Mouse (Mus musculus): ENCODE data around the gene Ccdc77. TPM values are rescaled to one million over a fixed set of nuclear protein-coding genes. Genes with fewer than 3 reads are reported as not detected.

Gene Ccdc77
- total RNA-seq, 1 experiment from 2014 or later = 49.3 TPM

DNA sequence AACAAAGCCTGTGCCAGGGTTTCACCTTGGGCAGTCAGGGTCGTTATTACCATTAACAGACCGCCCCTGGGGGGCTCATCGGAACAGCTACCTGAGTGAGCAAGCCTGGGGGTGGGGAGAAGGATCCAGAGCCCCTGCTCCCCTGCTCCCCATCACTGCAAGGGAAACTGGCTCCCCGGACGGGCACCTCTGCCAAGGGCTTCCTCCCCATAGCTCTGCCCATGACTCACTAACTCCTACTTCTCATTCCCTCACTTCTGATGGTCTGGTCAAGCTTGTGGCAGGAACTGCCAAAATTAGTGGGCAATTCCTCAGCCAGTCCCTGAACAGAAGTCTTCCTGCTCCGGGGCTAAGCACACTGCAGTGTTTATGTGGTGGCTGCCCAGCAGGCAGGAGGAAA is 88.9 kb downstream of the Ccdc77 start:
- no peak for ATAC-seq (replicated peaks in 1 of 2; ENCODE audit: insufficient read depth in 1 of 2, low FRiP score in 2 of 2, low TSS enrichment in 1 of 2, low read depth in 1 of 2, poor library complexity in 2 of 2, severe bottlenecking in 2 of 2)

DNA sequence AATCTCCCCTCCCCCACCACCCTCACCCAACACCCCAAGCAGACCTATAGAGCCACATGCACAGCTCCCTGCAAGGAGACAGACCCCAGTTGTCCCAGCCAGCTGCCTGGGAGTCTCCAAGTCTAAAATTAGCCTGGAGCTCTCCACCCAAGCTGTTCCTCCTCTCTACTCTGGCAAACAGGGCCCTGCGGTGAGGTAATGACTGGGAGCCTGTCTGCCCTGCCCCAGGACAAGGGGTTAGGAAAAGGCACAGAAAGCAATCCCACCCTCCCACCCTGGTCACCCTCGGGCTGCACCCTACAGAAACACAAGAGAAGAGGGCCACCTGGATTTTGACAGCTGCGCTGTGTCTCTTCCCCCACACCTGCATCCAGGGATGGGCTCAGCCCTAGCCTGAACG is 89.3 kb downstream of the Ccdc77 start:
- no peak for ATAC-seq (replicated peaks in 1 of 2; ENCODE audit: insufficient read depth in 1 of 2, low FRiP score in 2 of 2, low TSS enrichment in 1 of 2, low read depth in 1 of 2, poor library complexity in 2 of 2, severe bottlenecking in 2 of 2)

Other genes with a start within 250 kb of the Ccdc77 start
- gene D330020A13Rik, start 70.0 kb downstream of the Ccdc77 start, total RNA-seq (2017) = not detected in 2 replicates
- gene B4galnt3, start 69.8 kb downstream of the Ccdc77 start, total RNA-seq (2017) = not detected in 2 replicates
- 186 and 233 TPM in 2 replicates for gene Kdm5a, start 250 bp downstream of the Ccdc77 start, total RNA-seq (2017)
- 44.6 and 77.6 TPM in 2 replicates for gene Il17ra, start 98.9 kb upstream of the Ccdc77 start, total RNA-seq (2017)
- gene Tmem121b, start 129.4 kb upstream of the Ccdc77 start, total RNA-seq (2017) = 1.1 and 2.8 TPM in 2 replicates
- gene Hdhd5, start 166.9 kb upstream of the Ccdc77 start, total RNA-seq (2017) = 11.9 and 17.4 TPM in 2 replicates

Data from hematopoietic stem cell, adult 5-6 weeks (primary cell).